8 mouse cellular contexts compared by ENCODE assay signal in the genomic region with DNA sequence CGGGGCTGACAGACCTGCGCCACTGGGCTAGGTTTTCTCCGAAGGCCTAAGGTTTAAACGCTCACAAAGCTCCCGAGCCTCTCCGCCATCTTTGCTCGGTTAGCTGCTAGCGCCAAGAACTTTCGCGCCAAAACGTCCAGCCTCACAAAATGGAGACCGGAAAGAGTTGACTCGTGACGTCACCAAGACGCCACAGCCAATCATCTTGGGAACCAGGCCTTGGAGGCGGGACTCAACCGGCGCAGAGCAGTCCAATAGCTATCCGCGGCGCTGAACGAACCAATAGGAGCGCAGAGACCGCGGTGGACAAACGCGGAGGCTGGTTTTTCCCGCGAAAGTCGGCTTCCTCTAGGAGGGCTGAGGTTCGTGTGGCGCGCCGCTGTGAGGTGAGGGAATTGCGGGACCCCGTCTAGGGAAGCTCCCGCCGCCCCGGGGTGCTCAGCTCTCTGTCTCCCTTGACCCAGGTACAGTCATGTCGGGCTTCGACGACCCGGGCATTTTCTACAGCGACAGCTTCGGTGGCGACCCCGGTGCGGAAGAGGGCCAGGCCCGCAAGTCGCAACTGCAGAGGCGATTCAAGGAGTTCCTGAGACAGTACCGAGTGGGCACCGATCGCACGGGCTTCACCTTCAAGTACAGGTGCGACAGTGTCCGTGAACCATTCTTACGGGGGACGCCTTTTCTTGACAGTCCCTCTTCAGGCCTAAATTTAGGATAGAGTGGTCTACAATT. TPM values are rescaled to one million over a fixed set of nuclear protein-coding genes. Genes with fewer than 3 reads are reported as not detected.
DNase-seq lines count a peak whose midpoint lies in the region; ATAC-seq and TF ChIP-seq lines count a peak whose summit lies in the region.

A gene (plus strand): TSS at position 334 of the 732 bp plus-strand sequence.

- ATAC-seq in erythroid progenitor cell, adult 5-6 weeks (replicated peaks; ENCODE audit: low FRiP score, poor library complexity, severe bottlenecking), result peak; percentile 92
- ATAC-seq in heart, embryonic 12.5 days (ENCODE audit: insufficient number of reproducible peaks, low FRiP score), result peak; percentile 98
- peak; percentile 98 for ATAC-seq in kidney, postnatal 0 days (replicated peaks; ENCODE audit: low FRiP score, low read depth)
- ATAC-seq in liver, embryonic 11.5 days (replicated peaks; ENCODE audit: low FRiP score), result peak; percentile 94
- peak; percentile 99 for ATAC-seq in stomach, embryonic 14.5 days (ENCODE audit: insufficient number of reproducible peaks, insufficient read depth, low FRiP score, low read depth)

- peak within 1 kb of the TSS; percentile 88 for H3K27ac ChIP-seq in heart, embryonic 12.5 days (ENCODE audit: poor library complexity, severe bottlenecking)
- peak within 1 kb of the TSS; percentile 85 for H3K27ac ChIP-seq in kidney, postnatal 0 days
- H3K27ac ChIP-seq in liver, embryonic 11.5 days (ENCODE audit: low read depth, low read length), result peak within 1 kb of the TSS; percentile 84
- peak within 1 kb of the TSS; percentile 75 for H3K27ac ChIP-seq in stomach, embryonic 14.5 days (ENCODE audit: low read length)

- TF ChIP-seq CTCF in kidney, postnatal 0 days (IDR thresholded peaks at IDR 0.05; ENCODE audit: low read depth), result no peak

- H3K4me2 ChIP-seq in heart, embryonic 12.5 days, result peak within 1 kb of the TSS; percentile 88
- H3K4me2 ChIP-seq in kidney, postnatal 0 days (ENCODE audit: low read length), result peak within 1 kb of the TSS; percentile 85
- peak within 1 kb of the TSS; percentile 82 for H3K4me2 ChIP-seq in liver, embryonic 11.5 days
- H3K4me2 ChIP-seq in stomach, embryonic 14.5 days (replicated peaks; ENCODE audit: low read depth, low read length), result peak within 1 kb of the TSS; percentile 70

- no peaks in the 10 kb centered on the region for H3K27me3 ChIP-seq in heart, embryonic 12.5 days (replicated peaks)
- no peaks in the 10 kb centered on the region for H3K27me3 ChIP-seq in kidney, postnatal 0 days (ENCODE audit: insufficient read depth, low read length)
- H3K27me3 ChIP-seq in liver, embryonic 11.5 days (replicated peaks; ENCODE audit: control insufficient read depth, insufficient read depth, low read length), result no peaks in the 10 kb centered on the region
- no peaks in the 10 kb centered on the region for H3K27me3 ChIP-seq in stomach, embryonic 14.5 days (ENCODE audit: control insufficient read depth, insufficient read depth, low read length)

- peak within 1 kb of the TSS; percentile 92 for H3K4me3 ChIP-seq in heart, embryonic 12.5 days
- H3K4me3 ChIP-seq in kidney, postnatal 0 days (replicated peaks; ENCODE audit: low read depth, low read length), result peak within 1 kb of the TSS; percentile 56
- H3K4me3 ChIP-seq in liver, embryonic 11.5 days (ENCODE audit: low read depth, low read length), result peak within 1 kb of the TSS; percentile 86
- peak within 1 kb of the TSS; percentile 81 for H3K4me3 ChIP-seq in stomach, embryonic 14.5 days (ENCODE audit: low read depth, low read length)

- DNase-seq in CD4-positive helper T cell, adult 2 months (ENCODE audit: low read depth, low spot score), result peak; percentile 99
- peak; percentile 98 for DNase-seq in brain, embryonic 18.5 days (ENCODE audit: low read depth, low spot score)
- DNase-seq in kidney, postnatal 0 days (ENCODE audit: low spot score), result peak; percentile 99
- DNase-seq in liver, embryonic 11.5 days (ENCODE audit: low spot score), result peak; percentile 97
- DNase-seq in naive thymus-derived CD4-positive, alpha-beta T cell, adult 2 months (ENCODE audit: low read depth), result peak; percentile 100

- peaks cover 37% of the 10 kb centered on the region for H3K36me3 ChIP-seq in heart, embryonic 12.5 days
- peaks cover 20% of the 10 kb centered on the region for H3K36me3 ChIP-seq in kidney, postnatal 0 days (ENCODE audit: insufficient read depth, low read length)
- H3K36me3 ChIP-seq in liver, embryonic 11.5 days (ENCODE audit: control insufficient read depth, insufficient read depth, low read length), result peaks cover 31% of the 10 kb centered on the region
- H3K36me3 ChIP-seq in stomach, embryonic 14.5 days (ENCODE audit: control insufficient read depth, insufficient read depth, low read length), result peaks cover 27% of the 10 kb centered on the region

- peak within 1 kb of the TSS; percentile 93 for H3K9ac ChIP-seq in heart, embryonic 12.5 days
- H3K9ac ChIP-seq in kidney, postnatal 0 days (ENCODE audit: low read depth, low read length), result peak within 1 kb of the TSS; percentile 79
- peak within 1 kb of the TSS; percentile 96 for H3K9ac ChIP-seq in liver, embryonic 11.5 days (ENCODE audit: low read depth, low read length)
- H3K9ac ChIP-seq in stomach, embryonic 14.5 days (replicated peaks; ENCODE audit: low read depth, low read length), result peak within 1 kb of the TSS; percentile 78

- H3K4me1 ChIP-seq in heart, embryonic 12.5 days (replicated peaks), result peaks cover 23% of the 10 kb centered on the region
- peaks cover 3% of the 10 kb centered on the region; the same call in 1 of the 2 replicates for H3K4me1 ChIP-seq in kidney, postnatal 0 days (replicated peaks; ENCODE audit: insufficient read depth, low read length)
- H3K4me1 ChIP-seq in liver, embryonic 11.5 days (replicated peaks; ENCODE audit: control insufficient read depth, insufficient read depth, low read length), result peaks cover 9% of the 10 kb centered on the region
- peaks cover 17% of the 10 kb centered on the region for H3K4me1 ChIP-seq in stomach, embryonic 14.5 days (ENCODE audit: control insufficient read depth, insufficient read depth, low read length)

- H3K9me3 ChIP-seq in heart, embryonic 12.5 days (replicated peaks), result no peaks in the 10 kb centered on the region
- H3K9me3 ChIP-seq in kidney, postnatal 0 days (replicated peaks; ENCODE audit: low read length), result no peaks in the 10 kb centered on the region
- no peaks in the 10 kb centered on the region for H3K9me3 ChIP-seq in liver, embryonic 11.5 days (ENCODE audit: control insufficient read depth, low read length)
- H3K9me3 ChIP-seq in stomach, embryonic 14.5 days (ENCODE audit: control insufficient read depth, low read depth, low read length), result no peaks in the 10 kb centered on the region

- WGBS in heart, embryonic 12.5 days, result under 1% methylated on average over 59 of the region's 59 CpGs
- under 1% methylated on average over 59 of the region's 59 CpGs for WGBS in kidney, postnatal 0 days
- WGBS in liver, embryonic 11.5 days, result under 1% methylated on average over 56 of the region's 59 CpGs
- WGBS in stomach, embryonic 14.5 days, result under 1% methylated on average over 59 of the region's 59 CpGs

RNA-seq across cellular contexts. Expression of the gene that starts here (rescaled TPM):
- total RNA-seq in erythroid progenitor cell, adult 5-6 weeks (2015; ENCODE audit: low replicate concordance), result 54.1 and 104 TPM in 2 replicates
- total RNA-seq in erythroid progenitor cell, adult 5-6 weeks (2017; ENCODE audit: low replicate concordance), result 166 and 198 TPM in 2 replicates
- polyA plus RNA-seq in heart, embryonic 12.5 days (2016; fragmentation: Nextera tagmentation; extraction: Ambion mirVana), result 102 and 103 TPM in 2 replicates
- 63.7 and 82.4 TPM in 2 replicates for polyA plus RNA-seq in kidney, postnatal 0 days (2015; fragmentation: Nextera tagmentation; extraction: Ambion mirVana)
- polyA plus RNA-seq in liver, embryonic 11.5 days (2014; fragmentation: Nextera tagmentation; extraction: Ambion mirVana), result 278 and 324 TPM in 2 replicates
- 138 and 141 TPM in 2 replicates for polyA plus RNA-seq in stomach, embryonic 14.5 days (2014; fragmentation: Nextera tagmentation; extraction: Ambion mirVana)

Comparison
In these comparisons a context has a peak if more than half of its experiments do, and no peak if none do; other contexts are left out.
1. Peak in every context shown above with its lines: DNase-seq, ATAC-seq, H3K4me3 ChIP-seq and H3K27ac ChIP-seq.